Mouse (Mus musculus) C2C12 (cell line): ENCODE results near the gene Ly9. TPM values are rescaled to one million over a fixed set of nuclear protein-coding genes. Genes with fewer than 3 reads are reported as not detected.

ENCODE experiments used
- H3K27me3 ChIP-seq: one replicate; pipeline ENCODE4 v1.6.1; 2011; ENCODE audit not compliant: control insufficient read depth, insufficient read depth, insufficient read length
- H3K36me3 ChIP-seq: one replicate; pipeline ENCODE4 v1.6.1; 2011; ENCODE audit not compliant: control insufficient read depth, insufficient read depth
- H3K4me3 ChIP-seq: one replicate; pipeline ENCODE4 v1.5.1; 2011; ENCODE audit warnings: mild to moderate bottlenecking, control low read depth; ENCODE audit not compliant: poor library complexity, insufficient read depth, severe bottlenecking
- H3K79me2 ChIP-seq: one replicate; pipeline ENCODE4 v1.6.1; 2011; ENCODE audit not compliant: control insufficient read depth, insufficient read depth
- H3K79me3 ChIP-seq: one replicate; pipeline ENCODE4 v1.6.1; 2011; ENCODE audit warnings: low read depth, control low read depth
- H3ac ChIP-seq: one replicate; pipeline ENCODE3; 2011; ENCODE audit warnings: low read depth; ENCODE audit not compliant: control insufficient read depth, insufficient read length
- CEBPB ChIP-seq: IDR thresholded peaks from one replicate; pipeline ENCODE4 v1.6.1; 2011; ENCODE audit warnings: low read depth, mild to moderate bottlenecking, control low read depth, moderate library complexity
- CTCF ChIP-seq: IDR thresholded peaks from one replicate; pipeline ENCODE4 v1.5.1; 2011; ENCODE audit not compliant: control insufficient read depth, insufficient read depth, insufficient read length
- FOSL1 ChIP-seq: IDR thresholded peaks from one replicate; pipeline ENCODE4 v1.8.0; 2011; ENCODE audit warnings: mild to moderate bottlenecking, low read length; ENCODE audit not compliant: poor library complexity, insufficient read depth, severe bottlenecking
- MAX ChIP-seq: IDR thresholded peaks from one replicate; pipeline ENCODE4 v1.6.1; 2011; ENCODE audit warnings: mild to moderate bottlenecking, control low read depth
- MYOD1 ChIP-seq: IDR thresholded peaks from one replicate; pipeline ENCODE4 v1.6.1; 2011; ENCODE audit warnings: low read depth; ENCODE audit not compliant: control insufficient read depth, insufficient read length
- MYOG ChIP-seq: IDR thresholded peaks from one replicate; pipeline ENCODE4 v1.6.1; 2011; ENCODE audit not compliant: control insufficient read depth, insufficient read length; ENCODE audit errors: extremely low read depth
- USF1 ChIP-seq: IDR thresholded peaks from one replicate; pipeline ENCODE4 v1.6.1; 2011; ENCODE audit warnings: low read depth, mild to moderate bottlenecking, control low read depth, moderate library complexity
- polyA plus RNA-seq: library from polyadenylated mRNA; unstranded; fragments of >200 nt; fragmentation: generic; extraction: Trizol; gene quantifications from one replicate; pipeline ENCODE4 v1.2.1, GENCODE M21; 2012; ENCODE audit warnings: missing spikeins

Gene Ly9
- polyA plus RNA-seq, 1 experiment = not detected

- Histone ChIP-seq H3K4me3 (no peak overlapping the region), H3ac (no peak overlapping the region), H3K27me3 (no peaks in the 10 kb centered on the region), H3K79me3 (no peaks in the 10 kb centered on the region), H3K36me3 (no peaks in the 10 kb centered on the region), H3K79me2 (no peaks in the 10 kb centered on the region)
- no peak for TF ChIP-seq CEBPB
- TF ChIP-seq MYOG = no peak
- no peak for TF ChIP-seq CTCF
- TF ChIP-seq FOSL1 = no peak
- TF ChIP-seq MAX = no peak
- no peak for TF ChIP-seq MYOD1
- TF ChIP-seq USF1 = no peak
These were observed 48.8 kb downstream of the Ly9 start for GRCm38 (mm10) chr1:171558407-171558806.

GRCm38 (mm10) chr1:171556366-171556765, 50.8 kb downstream of the Ly9 start:
- no peak overlapping the region for H3K4me3 ChIP-seq
- no peaks in the 10 kb centered on the region for H3K27me3 ChIP-seq
- TF ChIP-seq USF1 = no peak
- TF ChIP-seq CEBPB = no peak
- TF ChIP-seq FOSL1 = no peak
- no peak for TF ChIP-seq MYOD1
- no peak for TF ChIP-seq MYOG
- TF ChIP-seq CTCF = no peak
- no peak for TF ChIP-seq MAX
- no peaks in the 10 kb centered on the region for H3K79me3 ChIP-seq
- no peaks in the 10 kb centered on the region for H3K79me2 ChIP-seq
- no peak overlapping the region for H3ac ChIP-seq
- no peaks in the 10 kb centered on the region for H3K36me3 ChIP-seq

GRCm38 (mm10) chr1:171553359-171554341, 53.6 kb downstream of the Ly9 start:
- Histone ChIP-seq H3K79me2 (no peaks in the 10 kb centered on the region), H3K4me3 (no peak overlapping the region), H3K79me3 (no peaks in the 10 kb centered on the region), H3K36me3 (no peaks in the 10 kb centered on the region), H3K27me3 (no peaks in the 10 kb centered on the region), H3ac (no peak overlapping the region)
- TF ChIP-seq MYOD1 = no peak
- TF ChIP-seq CTCF = no peak
- no peak for TF ChIP-seq MAX
- no peak for TF ChIP-seq USF1
- no peak for TF ChIP-seq MYOG
- TF ChIP-seq FOSL1 = no peak
- no peak for TF ChIP-seq CEBPB

GRCm38 (mm10) chr1:171552230-171552629, 55.0 kb downstream of the Ly9 start:
- Histone ChIP-seq H3K79me3 (no peaks in the 10 kb centered on the region), H3K4me3 (no peak overlapping the region), H3ac (no peak overlapping the region), H3K27me3 (no peaks in the 10 kb centered on the region), H3K79me2 (no peaks in the 10 kb centered on the region), H3K36me3 (no peaks in the 10 kb centered on the region)
- TF ChIP-seq CEBPB = no peak
- no peak for TF ChIP-seq USF1
- no peak for TF ChIP-seq MAX

GRCm38 (mm10) chr1:171551326-171551725, 55.9 kb downstream of the Ly9 start:
- H3K79me3 ChIP-seq = no peaks in the 10 kb centered on the region

More at GRCm38 (mm10) chr1:171551326-171551725, 55.9 kb downstream of the Ly9 start:
- Histone ChIP-seq H3K36me3 (no peaks in the 10 kb centered on the region), H3K4me3 (no peak overlapping the region), H3K79me2 (no peaks in the 10 kb centered on the region), H3K27me3 (no peaks in the 10 kb centered on the region), H3ac (no peak overlapping the region)
- TF ChIP-seq MAX (no peak), CEBPB (no peak), USF1 (no peak), CTCF (no peak), MYOG (no peak), FOSL1 (no peak), MYOD1 (no peak)
